Mouse (Mus musculus): ENCODE results near the gene Metrnl.
A peak's percentile ranks its signal among the peaks of the same experiment; 100 is the strongest.

The Metrnl gene

DNA sequence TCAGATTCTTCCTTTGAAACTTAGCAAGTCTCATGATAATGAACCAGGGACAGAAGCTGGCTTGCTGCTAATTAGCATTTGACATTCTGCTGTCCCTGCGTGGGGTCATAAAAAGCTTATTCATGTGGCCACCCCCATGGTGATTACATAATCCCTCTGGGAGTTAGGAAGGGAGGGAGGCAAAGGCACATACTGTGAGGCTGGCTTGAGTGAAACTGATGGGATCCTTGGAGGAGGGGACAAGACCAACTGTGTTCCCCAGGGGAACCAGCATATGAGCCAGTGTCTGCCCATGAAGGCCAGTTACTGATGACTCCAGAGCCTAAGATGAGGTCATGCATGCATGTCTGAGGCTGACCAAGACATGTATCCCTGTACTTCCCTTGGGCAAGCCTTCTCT lies 33.5 kb downstream of the Metrnl start:
- no peak for DNase-seq (ENCODE audit: low read depth, low spot score)

GRCm38 (mm10) chr11:121738616-121739015 lies 37.3 kb downstream of the Metrnl start:
- DNase-seq (ENCODE audit: low read depth, low spot score): no peak

GRCm38 (mm10) chr11:121740906-121741305 lies 39.6 kb downstream of the Metrnl start:
- peak; percentile 52 for DNase-seq (ENCODE audit: low read depth, low spot score)

- peak; percentile 83 for DNase-seq (ENCODE audit: low read depth, low spot score)
Observed at GRCm38 (mm10) chr11:121741433-121741832, 40.1 kb downstream of the Metrnl start.

- no peak for DNase-seq (ENCODE audit: low read depth, low spot score)
Observed at GRCm38 (mm10) chr11:121743113-121743512, 41.8 kb downstream of the Metrnl start.

- DNase-seq (ENCODE audit: low read depth, low spot score): no peak
Observed at GRCm38 (mm10) chr11:121743915-121744628, 42.7 kb downstream of the Metrnl start.

- no peak for DNase-seq (ENCODE audit: low read depth, low spot score)
Observed at GRCm38 (mm10) chr11:121746941-121747494, 45.7 kb downstream of the Metrnl start.

- DNase-seq (ENCODE audit: low read depth, low spot score): no peak
Observed at GRCm38 (mm10) chr11:121748003-121748684, 46.8 kb downstream of the Metrnl start.
